Mouse (Mus musculus) spleen, adult 12 weeks (tissue): ENCODE results near the gene Eef1g.
"Not testable (repeated sequence)": the region's sequence is repeated elsewhere in the genome, so short reads cannot be mapped to it uniquely, and the experiment has no call there.

Experiments
- DNase-seq: peaks from one replicate; pipeline ENCODE4 v3.0.0; 2022; ENCODE audit warnings: low spot score

Eef1g gene

GRCm38 (mm10) chr19:8945251-8945650 lies 21.6 kb upstream of the Eef1g start:
- DNase-seq: no peak

- DNase-seq: no peak
Measured at GRCm38 (mm10) chr19:8946929-8947328, 19.9 kb upstream of the Eef1g start.

DNA sequence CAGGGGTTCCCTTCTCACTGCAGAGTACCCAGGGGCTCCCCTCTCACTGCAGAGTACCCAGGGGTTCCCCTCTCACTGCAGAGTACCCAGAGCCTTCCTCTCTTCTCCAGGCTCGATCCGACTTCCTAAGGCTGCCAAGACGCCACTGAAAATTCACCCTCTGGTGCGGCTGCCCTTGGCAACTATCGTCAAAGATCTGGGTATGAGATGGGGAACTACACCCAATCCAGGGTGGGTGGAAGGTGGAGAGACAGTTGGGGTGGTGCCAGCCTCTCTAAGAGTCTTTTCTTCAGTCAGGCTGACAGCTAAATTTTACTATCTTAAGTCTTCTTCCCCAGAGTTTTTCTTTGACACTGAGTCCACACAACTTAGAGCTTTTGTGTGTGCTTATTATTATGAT lies 16.7 kb upstream of the Eef1g start:
- DNase-seq: no peak

DNA sequence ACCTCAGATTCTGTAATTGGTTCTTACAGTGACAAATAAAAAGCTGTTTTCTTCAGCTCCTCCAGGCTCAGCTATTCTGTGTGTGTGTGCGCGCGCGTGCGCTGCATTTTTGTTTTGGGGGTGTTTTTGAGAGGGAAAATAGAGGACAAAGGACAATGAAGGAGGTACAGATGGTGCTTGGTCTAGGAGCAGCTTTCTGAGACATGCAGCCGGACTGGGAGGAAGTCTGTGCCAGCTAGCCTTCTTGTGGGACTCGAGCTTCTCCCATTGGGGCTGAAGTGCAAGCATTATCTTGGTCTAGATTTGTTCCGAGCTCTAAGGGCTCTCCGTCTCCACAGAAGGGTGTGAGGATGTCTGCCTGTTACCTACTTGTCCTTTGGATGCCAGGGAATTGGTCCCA lies 14.6 kb upstream of the Eef1g start:
- DNase-seq: no peak

- peak; percentile 83 for DNase-seq
Measured at GRCm38 (mm10) chr19:8953135-8954039, 13.5 kb upstream of the Eef1g start, which contains the start of gene Tut1. Tut1 (plus strand) TSS chr19:8953847.

- no peak for DNase-seq
Measured at GRCm38 (mm10) chr19:8954171-8954570, 12.7 kb upstream of the Eef1g start.

DNA sequence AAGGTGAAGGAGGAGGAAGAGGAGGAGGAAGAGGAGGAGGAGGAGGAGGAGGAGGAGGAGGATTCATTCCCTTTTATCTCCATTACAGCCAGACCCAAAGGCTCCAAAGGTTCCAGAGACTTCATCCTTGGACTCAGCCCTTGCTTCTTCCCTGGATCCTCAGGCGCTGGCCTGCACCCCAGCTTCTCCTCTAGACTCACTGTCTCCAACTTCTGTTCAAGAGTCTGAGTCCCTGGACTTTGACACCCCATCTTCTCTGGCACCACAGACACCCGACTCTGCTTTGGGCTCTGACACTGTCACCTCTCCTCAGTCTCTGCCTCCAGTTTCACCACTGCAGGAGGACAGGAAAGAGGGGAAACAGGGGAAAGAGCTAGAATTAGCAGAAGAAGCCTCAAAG lies 4.6 kb upstream of the Eef1g start:
- DNase-seq: no peak

DNA sequence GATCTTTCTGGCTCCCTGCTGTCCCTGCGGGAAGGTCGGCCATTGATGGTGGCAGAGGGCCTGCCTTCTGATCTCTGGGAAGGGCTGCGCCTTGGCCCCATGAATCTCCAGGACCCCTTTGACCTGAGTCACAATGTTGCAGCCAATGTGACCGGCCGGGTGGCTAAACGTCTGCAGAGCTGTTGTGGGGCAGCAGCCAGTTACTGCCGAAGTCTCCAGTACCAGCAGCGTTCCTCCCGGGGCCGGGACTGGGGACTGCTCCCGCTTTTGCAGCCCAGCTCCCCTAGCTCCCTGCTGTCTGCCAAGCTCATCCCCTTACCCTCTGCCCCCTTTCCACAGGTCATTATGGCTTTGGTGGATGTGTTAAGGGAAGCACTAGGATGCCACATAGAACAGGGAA lies 1.8 kb upstream of the Eef1g start:
- DNase-seq: no peak

DNA sequence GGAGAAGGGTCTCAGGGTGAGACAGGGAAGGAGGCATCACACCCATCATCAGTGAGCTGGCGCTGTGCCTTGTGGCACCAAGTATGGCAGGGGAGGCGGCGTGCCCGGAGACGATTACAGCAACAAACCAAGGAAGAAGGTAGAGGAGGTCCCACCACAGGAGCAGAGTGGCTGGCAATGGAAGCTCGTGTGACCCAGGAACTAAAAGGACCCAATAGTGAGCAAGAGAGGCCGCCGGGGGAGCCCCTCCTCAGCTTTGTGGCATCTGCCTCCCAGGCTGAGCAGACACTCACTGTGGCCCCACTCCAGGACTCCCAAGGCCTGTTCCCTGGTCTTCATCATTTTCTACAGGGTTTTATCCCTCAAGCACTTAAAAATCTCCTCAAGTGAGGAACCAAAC lies 1.1 kb upstream of the Eef1g start:
- DNase-seq: no peak

GRCm38 (mm10) chr19:8966198-8966589 lies 647 bp upstream of the Eef1g start:
- DNase-seq: no peak

- no peak for DNase-seq
Measured at GRCm38 (mm10) chr19:8967373-8967743, 517 bp downstream of the Eef1g start.

DNA sequence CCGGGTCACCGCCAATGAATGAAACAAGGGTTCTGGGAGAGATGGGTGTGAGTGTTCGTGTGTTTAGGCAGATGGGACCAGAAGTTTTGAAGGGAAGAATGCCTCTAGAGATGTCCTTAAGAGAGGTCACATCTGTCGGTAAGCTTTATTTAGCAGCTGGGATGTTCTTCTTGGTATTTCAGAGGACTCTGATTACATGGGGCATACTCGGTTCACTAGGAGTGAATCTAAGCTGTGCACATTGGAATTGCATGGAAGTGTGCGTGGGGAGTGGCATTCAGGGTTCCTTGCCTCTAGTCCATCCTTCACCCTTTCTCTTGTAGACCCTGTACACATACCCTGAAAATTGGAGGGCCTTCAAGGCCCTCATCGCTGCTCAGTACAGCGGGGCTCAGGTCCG lies 1.1 kb downstream of the Eef1g start:
- no peak for DNase-seq

DNA sequence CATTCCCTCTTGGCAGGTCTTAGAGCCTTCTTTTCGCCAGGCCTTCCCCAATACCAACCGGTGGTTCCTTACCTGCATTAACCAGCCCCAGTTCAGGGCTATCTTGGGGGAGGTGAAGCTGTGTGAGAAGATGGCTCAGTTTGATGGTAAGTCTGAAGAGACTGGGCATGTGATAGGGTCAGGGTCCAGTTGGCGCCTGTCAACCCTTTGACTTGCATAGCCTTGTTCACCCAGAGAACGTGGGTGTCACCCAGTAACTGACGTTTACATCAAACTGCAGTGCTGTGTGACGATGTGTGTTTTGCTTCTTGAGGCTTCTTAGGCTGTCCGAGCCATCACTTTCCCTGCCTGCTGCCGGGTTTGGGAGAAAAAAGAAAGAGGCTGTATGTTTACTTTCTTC lies 5.7 kb downstream of the Eef1g start:
- not testable (repeated sequence) for DNase-seq

- DNase-seq: no peak
Measured at GRCm38 (mm10) chr19:8974638-8975037, 7.8 kb downstream of the Eef1g start.

DNA sequence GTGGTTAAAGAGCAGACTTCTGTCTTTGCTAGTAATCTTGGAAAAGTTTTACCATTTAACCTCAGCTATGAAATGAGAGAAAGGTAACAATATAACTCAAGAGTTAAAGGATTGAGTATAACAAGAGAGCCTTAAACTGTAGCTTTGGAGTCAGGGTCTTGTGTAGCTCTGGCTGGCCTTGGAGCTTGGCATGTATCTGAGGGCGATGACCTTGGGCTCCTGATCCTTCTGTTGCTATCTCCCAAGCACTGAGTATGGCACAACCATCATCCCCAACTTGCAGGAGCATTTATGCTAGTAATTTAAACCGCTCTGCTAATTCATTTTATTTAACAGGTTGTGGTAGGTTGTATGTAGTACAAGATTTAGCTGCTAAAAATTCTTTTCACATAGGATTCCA lies 8.7 kb downstream of the Eef1g start:
- no peak for DNase-seq

- DNase-seq: no peak
Measured at GRCm38 (mm10) chr19:8976535-8976934, 9.7 kb downstream of the Eef1g start.

GRCm38 (mm10) chr19:8980771-8981170 lies 13.9 kb downstream of the Eef1g start:
- no peak for DNase-seq

DNA sequence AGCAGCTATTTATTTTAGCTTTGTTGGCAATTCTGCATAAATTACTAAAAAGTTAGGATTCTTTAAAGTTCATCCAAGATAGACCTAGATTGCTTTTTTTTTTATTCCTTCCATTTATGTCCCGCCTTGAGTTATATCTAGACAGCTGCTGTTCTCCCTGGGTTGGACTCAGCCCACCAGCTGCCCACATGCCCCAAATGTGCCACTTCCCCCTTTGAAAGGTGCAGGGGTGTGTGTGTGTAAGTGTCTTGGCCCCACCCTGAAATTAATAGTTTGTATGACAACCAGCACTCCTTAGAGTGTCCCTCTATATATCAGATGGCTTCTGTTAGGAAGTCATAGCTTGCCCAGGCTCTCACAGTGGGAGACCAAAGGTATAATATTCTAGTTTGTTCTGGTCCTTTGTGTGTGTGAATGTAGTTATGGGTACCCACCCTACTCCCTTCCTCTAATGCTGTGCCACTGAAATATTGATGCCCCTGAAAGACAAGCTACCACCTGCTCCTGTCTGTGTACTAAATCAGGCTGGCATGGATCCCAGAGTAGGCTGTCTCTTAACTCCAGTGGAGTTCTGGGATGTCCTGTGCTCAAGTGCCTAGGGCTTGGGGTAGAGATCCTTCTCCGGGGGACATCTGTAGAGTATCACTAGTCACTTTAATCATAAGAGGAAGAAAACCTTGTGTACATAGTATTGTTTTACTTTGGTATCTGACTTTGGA lies 14.8 kb downstream of the Eef1g start:
- DNase-seq: no peak

DNA sequence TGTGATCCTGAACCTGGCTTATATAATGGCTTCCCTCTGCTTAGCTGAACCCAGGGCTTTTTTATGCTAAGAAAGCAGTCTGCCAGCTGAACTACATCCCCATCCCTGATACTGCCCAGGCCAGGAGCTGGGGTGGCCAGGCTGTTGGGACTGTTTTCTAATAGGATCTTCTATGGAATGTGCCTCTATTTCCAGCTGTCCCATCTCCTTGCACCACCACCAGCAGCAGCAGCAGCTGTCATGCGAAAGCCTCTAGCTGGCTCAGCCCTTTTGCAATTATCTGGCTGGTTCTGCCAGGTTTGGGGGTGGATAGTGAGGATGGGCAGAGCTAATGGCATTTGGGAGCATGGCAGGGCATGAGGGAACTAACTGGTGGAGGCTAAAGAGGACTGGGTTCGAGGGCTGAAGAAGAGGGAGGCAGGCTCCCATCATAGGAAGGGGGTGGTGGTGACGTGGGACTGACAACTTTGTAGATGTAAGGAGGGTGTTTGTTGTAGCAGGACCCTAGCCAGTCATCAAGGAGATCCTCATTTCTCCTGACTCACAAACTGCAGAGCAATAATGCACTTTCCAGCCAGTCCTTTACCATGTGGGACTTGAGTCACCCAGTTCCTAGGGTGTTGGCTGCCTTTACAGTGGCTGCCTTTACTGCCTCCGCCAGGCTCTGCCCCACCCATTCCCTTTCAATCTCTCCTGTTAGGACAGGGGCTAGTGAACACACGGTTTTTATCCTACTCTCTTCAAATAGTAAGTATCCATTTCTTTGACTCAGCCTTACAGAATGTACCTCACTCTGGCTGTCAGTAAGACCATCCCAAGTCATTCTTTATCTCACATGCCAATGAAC lies 15.7 kb downstream of the Eef1g start:
- DNase-seq: no peak

- no peak for DNase-seq
Measured at GRCm38 (mm10) chr19:8983150-8983650, 16.4 kb downstream of the Eef1g start.

GRCm38 (mm10) chr19:8984255-8984868 lies 17.5 kb downstream of the Eef1g start:
- peak; percentile 61 for DNase-seq

DNA sequence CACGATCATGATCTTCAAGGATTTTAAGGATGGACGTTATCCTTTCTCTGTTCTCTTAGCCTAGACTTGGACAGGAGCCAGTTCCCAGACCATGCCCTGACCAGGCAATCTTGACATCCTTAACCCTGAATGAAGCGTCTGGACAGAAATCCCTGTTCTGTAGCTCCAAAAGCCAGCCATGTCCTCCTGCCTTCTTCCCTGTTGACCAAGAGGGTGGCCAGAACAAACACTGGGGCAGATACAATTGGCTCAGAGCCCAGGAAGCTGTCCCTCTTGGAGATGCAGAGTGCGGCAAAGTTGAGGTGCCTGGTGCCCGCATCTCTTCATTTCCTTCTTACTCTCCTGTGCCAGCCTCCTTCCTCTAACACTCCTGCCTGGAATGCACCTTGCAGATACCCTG lies 19.1 kb downstream of the Eef1g start:
- no peak for DNase-seq
